ENCODE assay signal across 25 mouse cellular contexts in genomic region chr11:86158950-86159349, GRCm38 (mm10). TPM values are rescaled to one million over a fixed set of nuclear protein-coding genes. Genes with fewer than 3 reads are reported as not detected.
DNase-seq lines count a peak whose midpoint lies in the region; ATAC-seq and TF ChIP-seq lines count a peak whose summit lies in the region.
"Had no signal": no experiment of that assay in that cellular context is flagged by ENCODE, and none has a peak within 500 bp of the region (broad histone marks: within the 10 kb centered on the region; RNA-seq: fewer than 3 reads in every experiment).

No protein-coding gene starts in this region.

- peak; percentile 2 for DNase-seq in embryo, embryonic 10.5 days (ENCODE audit: low spot score)
- no peak for DNase-seq in embryo, embryonic 10 days (ENCODE audit: low spot score)
- DNase-seq in limb, embryonic 14.5 days (ENCODE audit: low spot score), result peak; percentile 18
- no peak for DNase-seq in limb, embryonic 10.5 days (ENCODE audit: low spot score)
- DNase-seq: adrenal gland, adult 8-10 months; cerebellum, adult 11 months; cerebellum, adult 9-10 months; cerebellum, postnatal 36 days; gastrocnemius, postnatal 10 days; kidney, adult 9 months; kidney, postnatal 14 days; layer of hippocampus, adult 9-11 months; lung, embryonic 14.5 days; lung, postnatal 14 days; right cerebral cortex, postnatal 25 days; thymus, postnatal 14 days had no signal

- no peaks in the 10 kb centered on the region for H3K79me2 ChIP-seq in myocyte (ENCODE audit: control insufficient read depth, insufficient read depth)

- ATAC-seq in limb, embryonic 14.5 days (ENCODE audit: low FRiP score, low read depth), result no peak
- ATAC-seq in erythroblast, adult 5-6 weeks (replicated peaks; ENCODE audit: low FRiP score, poor library complexity, severe bottlenecking), result no peak
- no peak for ATAC-seq in midbrain, embryonic 15.5 days (replicated peaks)
- ATAC-seq: activated CD4-positive, CD25-positive, alpha-beta regulatory T cell, adult 4 months; forebrain, embryonic 16.5 days; intestine, embryonic 16.5 days; midbrain, embryonic 16.5 days had no signal

- no peak overlapping the region for H3K4me2 ChIP-seq in limb, embryonic 14.5 days (replicated peaks; ENCODE audit: low read depth, low read length, severe bottlenecking)
- H3K4me2 ChIP-seq in myocyte (ENCODE audit: low read depth), result no peak overlapping the region
- no peak overlapping the region for H3K4me2 ChIP-seq in midbrain, embryonic 15.5 days
- H3K4me2 ChIP-seq: liver, embryonic 15.5 days; lung, embryonic 14.5 days had no signal

- no peak for TF ChIP-seq POLR2A in limb, embryonic 14.5 days (IDR thresholded peaks at IDR 0.05; ENCODE audit: borderline replicate concordance, extremely low read depth, insufficient read depth, insufficient read length)
- no peak for TF ChIP-seq POLR2A in myocyte (IDR thresholded peaks at IDR 0.05; ENCODE audit: insufficient read length, low read depth)

- H3ac ChIP-seq in myocyte (ENCODE audit: control insufficient read depth, insufficient read length), result no peak overlapping the region

- 36% methylated on average over 2 of the region's 2 CpGs for WGBS in limb, embryonic 14.5 days
- 85% methylated on average over 2 of the region's 2 CpGs for WGBS in limb, embryonic 10.5 days
- 47% methylated on average over 2 of the region's 2 CpGs for WGBS in midbrain, embryonic 15.5 days

- no peak overlapping the region for H3K9ac ChIP-seq in limb, embryonic 14.5 days (ENCODE audit: low read depth, low read length, severe bottlenecking)
- H3K9ac ChIP-seq in midbrain, embryonic 15.5 days, result no peak overlapping the region
- H3K9ac ChIP-seq: liver, embryonic 15.5 days; lung, embryonic 14.5 days had no signal

- peaks cover 3% of the 10 kb centered on the region; the same call in 1 of the 2 replicates for H3K36me3 ChIP-seq in limb, embryonic 14.5 days (ENCODE audit: control insufficient read depth, insufficient read depth, low read length)
- peaks cover 2% of the 10 kb centered on the region for H3K36me3 ChIP-seq in limb, embryonic 10.5 days
- no peaks in the 10 kb centered on the region for H3K36me3 ChIP-seq in myocyte (ENCODE audit: control insufficient read depth, insufficient read depth)
- H3K36me3 ChIP-seq in midbrain, embryonic 15.5 days (replicated peaks), result no peaks in the 10 kb centered on the region
- H3K36me3 ChIP-seq: liver, embryonic 15.5 days had no signal

- H3K27me3 ChIP-seq in limb, embryonic 14.5 days (ENCODE audit: control insufficient read depth, insufficient read depth, low read length), result no peaks in the 10 kb centered on the region
- H3K27me3 ChIP-seq in limb, embryonic 10.5 days (ENCODE audit: low read depth, poor library complexity, severe bottlenecking), result no peaks in the 10 kb centered on the region
- H3K27me3 ChIP-seq in myocyte (ENCODE audit: control insufficient read depth, insufficient read depth, insufficient read length), result no peaks in the 10 kb centered on the region
- H3K27me3 ChIP-seq in midbrain, embryonic 15.5 days (replicated peaks), result no peaks in the 10 kb centered on the region
- H3K27me3 ChIP-seq: liver, embryonic 15.5 days had no signal

- H3K9me3 ChIP-seq in limb, embryonic 14.5 days (ENCODE audit: control insufficient read depth, low read length), result no peaks in the 10 kb centered on the region
- H3K9me3 ChIP-seq in limb, embryonic 10.5 days (replicated peaks), result no peaks in the 10 kb centered on the region
- no peaks in the 10 kb centered on the region for H3K9me3 ChIP-seq in midbrain, embryonic 15.5 days
- H3K9me3 ChIP-seq: liver, embryonic 15.5 days; midbrain, embryonic 10.5 days had no signal

- no peaks in the 10 kb centered on the region for H3K4me1 ChIP-seq in limb, embryonic 14.5 days (ENCODE audit: control insufficient read depth, insufficient read depth, low read length)
- H3K4me1 ChIP-seq in limb, embryonic 10.5 days, result no peaks in the 10 kb centered on the region
- H3K4me1 ChIP-seq in midbrain, embryonic 15.5 days, result no peaks in the 10 kb centered on the region
- H3K4me1 ChIP-seq: midbrain, embryonic 10.5 days had no signal

- H3K27ac ChIP-seq in limb, embryonic 14.5 days (replicated peaks; ENCODE audit: low read depth, low read length), result no peak overlapping the region
- H3K27ac ChIP-seq in limb, embryonic 10.5 days, result no peak overlapping the region
- H3K27ac ChIP-seq in midbrain, embryonic 15.5 days, result no peak overlapping the region
- H3K27ac ChIP-seq: liver, embryonic 15.5 days; midbrain, embryonic 10.5 days had no signal

- no peak overlapping the region for H3K4me3 ChIP-seq in limb, embryonic 14.5 days (replicated peaks; ENCODE audit: low read length)
- no peak overlapping the region for H3K4me3 ChIP-seq in limb, embryonic 10.5 days
- H3K4me3 ChIP-seq in myocyte, result no peak overlapping the region
- H3K4me3 ChIP-seq in midbrain, embryonic 15.5 days, result no peak overlapping the region
- H3K4me3 ChIP-seq: liver, embryonic 15.5 days; midbrain, embryonic 10.5 days had no signal

TF ChIP-seq in myocyte, 11 proteins besides CTCF, POLR2A, EP300 and RAD21:
- no peak for TF ChIP-seq TCF12 (IDR thresholded peaks at IDR 0.05; ENCODE audit: insufficient read depth, poor library complexity, severe bottlenecking)
- TF ChIP-seq SRF (IDR thresholded peaks at IDR 0.05; ENCODE audit: control insufficient read depth, insufficient read length, low read depth), result no peak
- no peak for TF ChIP-seq POLR2AphosphoS2 (IDR thresholded peaks at IDR 0.05; ENCODE audit: insufficient read length, low read depth)
- TF ChIP-seq E2F4 (IDR thresholded peaks at IDR 0.05; ENCODE audit: insufficient read depth), result no peak
- TF ChIP-seq MYOD1 (IDR thresholded peaks at IDR 0.05; ENCODE audit: control insufficient read depth in 1 of 3, insufficient read length in 2 of 3, low read depth in 2 of 3), result no peak
- no peak for TF ChIP-seq USF1 (IDR thresholded peaks at IDR 0.05; ENCODE audit: low read depth)
- TF ChIP-seq CEBPB (IDR thresholded peaks at IDR 0.05; ENCODE audit: insufficient read depth, poor library complexity, severe bottlenecking), result peak; percentile 62; the same call in 1 of the 2 replicates
- no peak for TF ChIP-seq REST (IDR thresholded peaks at IDR 0.05; ENCODE audit: insufficient read depth, insufficient read length)
- no peak for TF ChIP-seq TCF3 (IDR thresholded peaks at IDR 0.05; ENCODE audit: insufficient read length, low read depth)

RNA-seq across cellular contexts. Expression of gene Brip1, which starts 42.0 kb away (rescaled TPM):
- 3.0 and 5.1 TPM in 2 replicates for polyA plus RNA-seq in limb, embryonic 14.5 days (2012; rRNA removed)
- polyA plus RNA-seq in limb, embryonic 14.5 days (2014; fragmentation: Nextera tagmentation; extraction: Ambion mirVana), result 8.3 and 8.8 TPM in 2 replicates
- polyA plus RNA-seq in limb, embryonic 10.5 days (2016; fragmentation: Nextera tagmentation; extraction: Ambion mirVana), result 11.4 and 12.6 TPM in 2 replicates
- polyA plus RNA-seq in myocyte (2012; fragmentation: generic; extraction: Trizol), result 0.53 TPM
- total RNA-seq in erythroblast, adult 5-6 weeks (2015; ENCODE audit: low replicate concordance), result 2.7 and 5.9 TPM in 2 replicates
- 6.8 and 9.8 TPM in 2 replicates for total RNA-seq in erythroblast, adult 5-6 weeks (2017; ENCODE audit: low replicate concordance)
- 1.0 and 1.7 TPM in 2 replicates for polyA plus RNA-seq in midbrain, embryonic 15.5 days (2015; fragmentation: Nextera tagmentation; extraction: Ambion mirVana)

Comparison
In these comparisons a context has a peak if more than half of its experiments do, and no peak if none do; other contexts are left out.
1. DNase-seq: peak in embryo, embryonic 10.5 days (single experiment) and limb, embryonic 14.5 days (single experiment); none in embryo, embryonic 10 days (single experiment) and limb, embryonic 10.5 days (single experiment).